Comparison of ENCODE assay signal across 12 mouse cellular contexts in the genomic region with DNA sequence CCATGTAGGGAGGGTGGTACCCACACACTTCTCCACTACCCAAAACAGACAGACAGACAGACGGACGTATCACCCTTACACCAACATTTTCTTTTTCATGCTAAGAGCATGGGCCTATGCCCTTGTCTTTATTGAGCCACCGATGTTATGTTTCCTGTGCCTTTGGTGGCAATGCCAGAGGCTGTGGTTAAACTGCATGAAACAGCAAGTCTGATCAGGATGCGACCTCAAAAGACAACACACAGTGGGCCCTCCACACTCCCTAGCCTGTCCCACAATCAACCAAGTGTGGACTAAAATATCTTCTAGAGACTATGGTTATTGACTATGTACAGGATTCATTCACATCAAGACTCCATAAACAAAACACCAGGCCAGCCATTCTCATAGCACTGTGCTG.
A peak's percentile ranks its signal among the peaks of the same experiment; 100 is the strongest.
DNase-seq lines count a peak whose midpoint lies in the region; ATAC-seq and TF ChIP-seq lines count a peak whose summit lies in the region.
"Had no signal": no experiment of that assay in that cellular context is flagged by ENCODE, and none has a peak within 500 bp of the region (broad histone marks: within the 10 kb centered on the region; RNA-seq: fewer than 3 reads in every experiment).

No protein-coding gene starts in this region.

- no peak for TF ChIP-seq CTCF in liver, postnatal 0 days (IDR thresholded peaks at IDR 0.05; ENCODE audit: low read depth)

- no peaks in the 10 kb centered on the region for H3K9me3 ChIP-seq in heart, embryonic 11.5 days (replicated peaks; ENCODE audit: control insufficient read depth, low read length)
- no peaks in the 10 kb centered on the region for H3K9me3 ChIP-seq in liver, embryonic 15.5 days (replicated peaks)
- H3K9me3 ChIP-seq in liver, postnatal 0 days (ENCODE audit: low read length): no peaks in the 10 kb centered on the region
- H3K9me3 ChIP-seq: intestine, embryonic 15.5 days had no signal

- no peak overlapping the region for H3K4me2 ChIP-seq in heart, embryonic 11.5 days
- H3K4me2 ChIP-seq in liver, embryonic 15.5 days: no peak overlapping the region
- no peak overlapping the region for H3K4me2 ChIP-seq in liver, postnatal 0 days (ENCODE audit: low read depth, low read length)
- H3K4me2 ChIP-seq: intestine, embryonic 15.5 days had no signal

- H3K27me3 ChIP-seq in heart, embryonic 11.5 days (ENCODE audit: control insufficient read depth, insufficient read depth, low read length): no peaks in the 10 kb centered on the region
- H3K27me3 ChIP-seq in liver, embryonic 15.5 days: no peaks in the 10 kb centered on the region
- no peaks in the 10 kb centered on the region for H3K27me3 ChIP-seq in liver, postnatal 0 days (ENCODE audit: insufficient read depth, low read length)
- H3K27me3 ChIP-seq: intestine, embryonic 15.5 days had no signal

- H3K4me3 ChIP-seq in heart, embryonic 11.5 days (ENCODE audit: low read depth, low read length): no peak overlapping the region
- H3K4me3 ChIP-seq in liver, embryonic 15.5 days (replicated peaks): no peak overlapping the region
- no peak overlapping the region for H3K4me3 ChIP-seq in liver, postnatal 0 days (ENCODE audit: low read depth, low read length)
- H3K4me3 ChIP-seq: intestine, embryonic 15.5 days had no signal

- 89% methylated on average over 4 of the region's 4 CpGs for WGBS in heart, embryonic 11.5 days (ENCODE audit: insufficient replicate concordance)
- WGBS in liver, embryonic 15.5 days (ENCODE audit: insufficient replicate concordance): 48% methylated on average over 4 of the region's 4 CpGs
- WGBS in liver, postnatal 0 days (ENCODE audit: insufficient replicate concordance): 56% methylated on average over 4 of the region's 4 CpGs

- peak overlapping the region; percentile 90 for H3K27ac ChIP-seq in heart, embryonic 11.5 days (ENCODE audit: low read depth, low read length)
- 0 out of 2 replicates have a peak overlapping the region, but pooled peaks have one; percentile 3 for H3K27ac ChIP-seq in liver, embryonic 15.5 days (replicated peaks)
- H3K27ac ChIP-seq in liver, postnatal 0 days (ENCODE audit: low read depth): no peak overlapping the region
- H3K27ac ChIP-seq: intestine, embryonic 15.5 days had no signal

- no peak for DNase-seq in heart, postnatal 4 days
- DNase-seq in liver, postnatal 0 days: no peak
- DNase-seq in adrenal gland, adult 2 months: no peak
- DNase-seq in spleen, postnatal 36 days (ENCODE audit: low spot score in 2 of 2): no peak
- DNase-seq: adrenal gland, adult 8-10 months; cerebellum, adult 11 months; thymus, postnatal 14 days had no signal

- H3K36me3 ChIP-seq in heart, embryonic 11.5 days (ENCODE audit: control insufficient read depth, insufficient read depth, low read length): 0 out of 2 replicates have a peak, but pooled peaks cover 4% of the 10 kb centered on the region
- H3K36me3 ChIP-seq in liver, embryonic 15.5 days (replicated peaks): no peaks in the 10 kb centered on the region; the same call in 1 of the 2 replicates
- H3K36me3 ChIP-seq in liver, postnatal 0 days (replicated peaks; ENCODE audit: insufficient read depth, low read length): peaks cover 2% of the 10 kb centered on the region; the same call in 1 of the 2 replicates

- no peak for TF ChIP-seq EP300 in liver, postnatal 0 days (IDR thresholded peaks at IDR 0.05; ENCODE audit: low read depth)

- peaks cover 74% of the 10 kb centered on the region for H3K4me1 ChIP-seq in heart, embryonic 11.5 days (ENCODE audit: control insufficient read depth, insufficient read depth, low read length)
- peaks cover 64% of the 10 kb centered on the region for H3K4me1 ChIP-seq in liver, embryonic 15.5 days (replicated peaks)
- peaks cover 57% of the 10 kb centered on the region for H3K4me1 ChIP-seq in liver, postnatal 0 days (ENCODE audit: insufficient read depth)

- no peak for ATAC-seq in heart, embryonic 11.5 days (replicated peaks; ENCODE audit: insufficient number of reproducible peaks, low FRiP score, low TSS enrichment)
- ATAC-seq in liver, embryonic 15.5 days (ENCODE audit: insufficient read depth): no peak
- no peak for ATAC-seq in liver, postnatal 0 days
- ATAC-seq in CD4-positive, CD25-positive, alpha-beta regulatory T cell, adult 4 months: peak; percentile 25
- peak; percentile 31 to 68 for ATAC-seq in hematopoietic stem cell, adult 5-6 weeks (replicated peaks in 1 of 2; ENCODE audit: insufficient read depth in 1 of 2, low FRiP score in 2 of 2, low TSS enrichment in 1 of 2, low read depth in 1 of 2, poor library complexity in 2 of 2, severe bottlenecking in 2 of 2)
- ATAC-seq: intestine, embryonic 15.5 days had no signal

- 0 out of 2 replicates have a peak overlapping the region, but pooled peaks have one; percentile 30 for H3K9ac ChIP-seq in heart, embryonic 11.5 days (ENCODE audit: low read depth, low read length)
- H3K9ac ChIP-seq in liver, embryonic 15.5 days: no peak overlapping the region
- no peak overlapping the region; the same call in 1 of the 2 replicates for H3K9ac ChIP-seq in liver, postnatal 0 days (replicated peaks)
- H3K9ac ChIP-seq: intestine, embryonic 15.5 days had no signal

Comparison
In these comparisons a context has a peak if more than half of its experiments do, and no peak if none do; other contexts are left out.
1. ATAC-seq: peak in CD4-positive, CD25-positive, alpha-beta regulatory T cell, adult 4 months (single experiment) and hematopoietic stem cell, adult 5-6 weeks (2 of 2); none in heart, embryonic 11.5 days (single experiment), liver, embryonic 15.5 days (single experiment) and liver, postnatal 0 days (single experiment).